Mouse (Mus musculus): Measurements from ENCODE around the gene Phldb1.
A peak's percentile ranks its signal among the peaks of the same experiment; 100 is the strongest.

The Phldb1 gene

DNA sequence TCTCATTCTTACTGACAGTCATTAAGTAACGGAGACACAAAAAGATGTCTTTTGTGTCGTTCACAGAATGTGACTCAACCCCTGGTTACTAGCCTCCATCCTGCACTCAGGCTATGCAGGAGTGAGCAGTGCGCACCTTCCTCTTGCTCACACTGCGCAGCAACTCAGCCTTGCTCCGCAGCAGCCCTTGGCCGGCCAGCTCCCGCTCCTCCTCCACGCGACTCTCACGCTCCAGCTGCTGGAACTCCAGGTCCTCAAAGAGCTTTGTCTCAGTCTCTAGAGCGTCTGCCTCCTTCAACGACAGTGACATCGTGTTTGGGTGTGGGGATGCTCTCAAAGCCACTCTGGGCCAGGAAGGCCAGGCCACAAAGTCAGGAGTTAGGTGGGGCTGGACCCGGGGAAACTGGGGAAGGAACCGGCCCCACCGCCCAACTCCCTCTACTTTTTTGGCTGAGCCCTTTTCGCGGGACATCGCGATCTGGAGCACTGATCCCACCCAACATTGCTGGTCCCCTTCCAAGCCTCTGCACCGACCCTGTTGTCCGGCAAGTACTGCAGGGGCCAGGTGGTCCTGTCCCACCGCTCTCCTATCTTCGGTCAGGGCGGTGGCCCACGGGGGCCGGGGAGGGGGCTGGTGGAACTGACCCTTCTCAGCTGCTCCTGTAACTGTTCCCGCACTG lies 27.1 kb downstream of the Phldb1 start:
- no peaks in the 10 kb centered on the region for H3K27me3 ChIP-seq (ENCODE audit: control insufficient read depth, insufficient read depth, low read length, poor library complexity, severe bottlenecking)
- DNase-seq (ENCODE audit: low read depth, low spot score): no peak

DNA sequence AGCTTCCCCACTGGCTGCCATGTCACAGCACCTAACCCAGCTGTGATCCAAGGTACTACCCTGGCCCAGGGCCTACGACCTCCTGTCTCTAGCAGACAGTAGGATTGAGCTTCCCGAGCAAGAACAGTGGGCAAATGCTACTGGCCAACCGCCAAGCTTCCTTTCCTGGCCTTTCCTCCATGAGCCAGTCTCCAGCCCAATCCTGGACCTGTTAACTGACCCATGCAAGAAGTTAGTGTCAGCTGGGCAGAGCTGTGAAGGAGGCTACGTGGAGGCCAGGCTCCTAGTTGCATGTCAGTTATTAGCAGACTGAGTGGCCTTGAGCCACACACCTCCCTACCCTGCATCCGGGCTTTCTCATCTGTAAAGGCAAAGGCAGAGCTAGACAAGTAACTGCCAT lies 35.3 kb downstream of the Phldb1 start:
- no peaks in the 10 kb centered on the region for H3K36me3 ChIP-seq (ENCODE audit: control insufficient read depth, insufficient read depth, low read length, poor library complexity, severe bottlenecking)
- H3K27me3 ChIP-seq (ENCODE audit: control insufficient read depth, insufficient read depth, low read length, poor library complexity, severe bottlenecking): no peaks in the 10 kb centered on the region
- DNase-seq (ENCODE audit: low read depth, low spot score): no peak

More for the DNA sequence above, 27.1 kb downstream of the Phldb1 start:
- H3K36me3 ChIP-seq (ENCODE audit: control insufficient read depth, insufficient read depth, low read length, poor library complexity, severe bottlenecking): no peaks in the 10 kb centered on the region

DNA sequence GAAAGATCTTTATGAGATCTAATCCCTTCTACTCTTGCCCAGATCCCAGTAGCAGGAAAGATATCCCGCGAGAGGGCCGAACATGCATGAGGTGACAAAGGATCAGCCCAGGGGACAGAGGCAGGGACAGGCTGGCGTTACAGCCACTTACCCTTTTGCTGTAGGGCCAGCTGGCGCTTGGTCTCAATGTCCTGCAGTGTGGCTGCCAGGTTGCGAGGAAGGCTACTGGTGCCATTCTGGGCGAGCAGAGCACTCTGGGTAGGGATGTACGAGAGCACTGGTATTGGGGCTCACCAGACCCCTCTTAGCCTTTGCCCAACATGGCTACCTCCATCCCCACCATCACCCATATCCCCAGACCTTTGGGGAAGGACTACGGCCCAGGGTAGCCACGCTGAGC lies 35.8 kb downstream of the Phldb1 start:
- Histone ChIP-seq H3K36me3 (ENCODE audit: control insufficient read depth, insufficient read depth, low read length, poor library complexity, severe bottlenecking) (no peaks in the 10 kb centered on the region), H3K27me3 (ENCODE audit: control insufficient read depth, insufficient read depth, low read length, poor library complexity, severe bottlenecking) (no peaks in the 10 kb centered on the region)
- no peak for DNase-seq (ENCODE audit: low read depth, low spot score)

DNA sequence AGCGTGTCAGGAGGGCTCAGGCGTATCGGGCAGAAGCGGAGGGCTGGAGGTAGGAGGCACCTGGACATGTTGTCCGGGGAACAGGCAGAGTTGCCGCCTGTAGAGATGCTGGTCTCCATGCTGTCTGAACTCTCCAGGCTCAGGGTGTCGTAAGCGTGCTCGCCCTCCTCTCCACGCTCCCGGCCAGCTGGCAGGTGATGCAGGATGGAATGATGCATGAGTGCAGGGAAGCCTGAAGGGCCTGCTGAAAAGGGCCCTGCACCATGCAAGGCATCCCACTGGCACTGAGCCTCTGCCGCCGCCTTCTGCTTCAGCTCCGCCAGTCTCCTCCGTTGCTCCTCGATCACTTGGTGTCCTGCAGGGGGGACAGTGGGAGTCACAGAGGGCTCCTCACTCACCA lies 37.1 kb downstream of the Phldb1 start:
- H3K36me3 ChIP-seq (ENCODE audit: control insufficient read depth, insufficient read depth, low read length, poor library complexity, severe bottlenecking): no peaks in the 10 kb centered on the region
- no peak for DNase-seq (ENCODE audit: low read depth, low spot score)
- H3K27me3 ChIP-seq (ENCODE audit: control insufficient read depth, insufficient read depth, low read length, poor library complexity, severe bottlenecking): no peaks in the 10 kb centered on the region

DNA sequence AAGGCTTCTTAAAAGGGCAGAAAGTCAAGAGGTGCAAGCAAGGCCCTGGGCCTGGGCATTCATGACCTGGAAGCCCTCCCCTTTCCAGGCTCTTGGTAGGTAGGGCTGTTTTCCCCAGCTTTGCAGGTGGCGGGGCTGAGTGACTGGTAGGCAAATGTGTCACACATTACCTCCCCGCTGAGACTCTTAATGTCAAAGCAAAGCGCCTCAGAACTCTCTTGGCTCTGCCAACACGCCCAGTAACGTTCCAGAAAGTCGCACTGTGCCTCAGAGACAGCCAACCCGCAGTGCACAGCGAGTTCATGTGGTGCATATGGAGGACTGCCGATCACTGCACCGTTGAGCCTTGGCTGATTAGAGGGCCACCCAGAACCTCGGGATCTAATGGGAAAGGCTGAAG lies 41.9 kb downstream of the Phldb1 start:
- Histone ChIP-seq H3K27me3 (ENCODE audit: control insufficient read depth, insufficient read depth, low read length, poor library complexity, severe bottlenecking) (no peaks in the 10 kb centered on the region), H3K36me3 (ENCODE audit: control insufficient read depth, insufficient read depth, low read length, poor library complexity, severe bottlenecking) (no peaks in the 10 kb centered on the region)
- no peak for DNase-seq (ENCODE audit: low read depth, low spot score)

DNA sequence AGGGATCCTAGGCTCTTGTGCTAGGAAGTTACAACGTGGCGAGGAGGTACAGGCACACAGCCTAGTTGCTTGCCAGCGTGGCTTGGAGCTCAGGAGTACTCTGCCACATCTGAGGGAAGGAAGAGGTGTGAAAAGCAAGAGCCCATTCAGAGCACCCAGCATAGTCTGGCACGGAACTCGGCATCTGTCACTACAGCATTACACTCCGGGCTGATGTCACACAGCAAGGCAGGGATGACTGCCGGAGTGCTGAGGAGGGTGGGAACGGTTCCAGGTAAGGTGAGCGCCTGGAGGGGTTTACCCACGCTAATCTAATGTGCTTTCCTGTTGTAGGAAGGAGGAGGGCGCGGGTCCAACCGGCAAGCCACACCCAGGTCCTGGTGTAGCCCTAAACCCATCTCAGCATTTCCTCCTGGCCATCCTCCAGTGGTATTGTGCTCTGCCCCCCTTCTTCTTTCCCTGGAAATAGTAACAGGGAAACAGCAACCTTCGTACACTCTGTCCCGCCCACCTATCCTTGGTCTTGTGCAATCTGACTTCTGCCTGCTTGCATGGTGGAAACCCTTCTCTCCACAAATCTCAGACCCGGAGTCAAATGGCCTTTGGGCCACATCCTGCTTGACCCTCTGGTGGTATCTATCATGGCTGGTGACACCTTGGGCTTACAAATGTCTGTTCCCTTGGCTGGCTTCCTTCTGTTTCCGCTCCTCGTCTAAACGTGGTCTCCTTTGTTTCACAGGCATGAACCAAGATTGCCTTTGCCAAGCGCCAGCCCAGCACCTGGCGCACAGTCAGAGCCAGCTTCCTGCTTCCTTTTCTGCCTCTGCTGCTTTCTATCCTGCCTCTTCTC lies 43.1 kb downstream of the Phldb1 start:
- no peak for DNase-seq (ENCODE audit: low read depth, low spot score)
- Histone ChIP-seq H3K27me3 (ENCODE audit: control insufficient read depth, insufficient read depth, low read length, poor library complexity, severe bottlenecking) (no peaks in the 10 kb centered on the region), H3K36me3 (ENCODE audit: control insufficient read depth, insufficient read depth, low read length, poor library complexity, severe bottlenecking) (no peaks in the 10 kb centered on the region)

DNA sequence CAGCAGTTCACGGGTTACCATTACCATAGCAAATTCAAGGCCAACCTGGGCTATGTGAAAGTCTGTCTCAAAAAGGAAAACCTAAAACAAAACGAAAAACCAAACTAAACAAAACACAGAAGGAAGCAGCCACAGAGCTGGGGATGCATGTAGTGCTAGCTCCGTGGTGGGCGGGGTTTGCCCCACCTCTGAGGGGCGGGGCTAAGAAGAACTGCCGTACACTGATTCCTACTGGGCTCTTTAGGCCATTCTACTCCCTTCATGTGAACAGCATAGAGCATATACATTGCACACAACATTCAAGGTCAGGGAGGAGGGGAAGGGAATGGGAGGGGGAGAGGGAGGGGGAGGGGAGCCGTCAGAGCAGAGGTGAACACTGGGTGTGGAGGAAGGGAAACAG lies 44.4 kb downstream of the Phldb1 start:
- Histone ChIP-seq H3K27me3 (ENCODE audit: control insufficient read depth, insufficient read depth, low read length, poor library complexity, severe bottlenecking) (no peaks in the 10 kb centered on the region), H3K36me3 (ENCODE audit: control insufficient read depth, insufficient read depth, low read length, poor library complexity, severe bottlenecking) (no peaks in the 10 kb centered on the region)
- peak; percentile 67 for DNase-seq (ENCODE audit: low read depth, low spot score)

DNA sequence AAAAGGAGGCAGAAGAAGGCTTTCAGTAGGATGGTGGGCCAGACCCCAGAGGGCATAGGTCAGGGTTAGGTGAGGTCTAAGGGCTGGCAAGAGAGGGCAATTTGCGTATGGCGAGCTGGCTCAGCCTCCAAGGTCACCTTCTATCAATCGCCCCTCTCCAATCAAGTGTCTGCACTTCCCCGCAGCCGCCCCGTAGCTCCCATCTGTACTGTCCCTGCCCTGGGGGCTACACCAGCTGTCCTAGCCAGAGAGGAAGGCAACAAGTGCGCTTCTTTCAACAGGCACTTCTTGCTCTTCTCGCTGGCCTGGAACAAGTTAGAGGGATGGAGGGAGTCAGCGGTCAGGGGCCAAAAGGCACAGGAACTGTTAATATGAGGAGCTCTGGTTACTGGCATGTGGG lies 47.0 kb downstream of the Phldb1 start:
- no peak for DNase-seq (ENCODE audit: low read depth, low spot score)
- H3K27me3 ChIP-seq (ENCODE audit: control insufficient read depth, insufficient read depth, low read length, poor library complexity, severe bottlenecking): no peaks in the 10 kb centered on the region
- H3K36me3 ChIP-seq (ENCODE audit: control insufficient read depth, insufficient read depth, low read length, poor library complexity, severe bottlenecking): no peaks in the 10 kb centered on the region

DNA sequence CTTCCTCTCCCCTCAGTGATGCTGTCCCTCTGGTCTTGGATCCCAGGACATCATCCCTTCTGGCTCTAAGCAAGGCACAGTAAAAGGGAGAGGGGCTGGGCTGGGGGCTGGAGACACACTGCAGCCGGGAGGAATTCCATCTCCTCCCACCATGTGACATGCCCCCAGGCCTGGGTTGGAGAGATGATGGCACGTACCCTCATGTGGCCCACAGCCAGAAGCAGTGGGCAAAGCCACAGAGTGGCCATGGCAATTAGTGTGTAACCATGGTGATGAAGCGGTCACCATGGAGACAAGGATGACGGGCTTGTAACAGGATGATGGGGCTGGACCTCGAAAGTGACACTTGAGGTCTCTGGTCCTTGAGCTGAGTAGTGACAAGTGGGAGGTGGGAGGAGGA lies 48.4 kb downstream of the Phldb1 start:
- H3K27me3 ChIP-seq (ENCODE audit: control insufficient read depth, insufficient read depth, low read length, poor library complexity, severe bottlenecking): no peaks in the 10 kb centered on the region
- H3K36me3 ChIP-seq (ENCODE audit: control insufficient read depth, insufficient read depth, low read length, poor library complexity, severe bottlenecking): no peaks in the 10 kb centered on the region
- DNase-seq (ENCODE audit: low read depth, low spot score): no peak

DNA sequence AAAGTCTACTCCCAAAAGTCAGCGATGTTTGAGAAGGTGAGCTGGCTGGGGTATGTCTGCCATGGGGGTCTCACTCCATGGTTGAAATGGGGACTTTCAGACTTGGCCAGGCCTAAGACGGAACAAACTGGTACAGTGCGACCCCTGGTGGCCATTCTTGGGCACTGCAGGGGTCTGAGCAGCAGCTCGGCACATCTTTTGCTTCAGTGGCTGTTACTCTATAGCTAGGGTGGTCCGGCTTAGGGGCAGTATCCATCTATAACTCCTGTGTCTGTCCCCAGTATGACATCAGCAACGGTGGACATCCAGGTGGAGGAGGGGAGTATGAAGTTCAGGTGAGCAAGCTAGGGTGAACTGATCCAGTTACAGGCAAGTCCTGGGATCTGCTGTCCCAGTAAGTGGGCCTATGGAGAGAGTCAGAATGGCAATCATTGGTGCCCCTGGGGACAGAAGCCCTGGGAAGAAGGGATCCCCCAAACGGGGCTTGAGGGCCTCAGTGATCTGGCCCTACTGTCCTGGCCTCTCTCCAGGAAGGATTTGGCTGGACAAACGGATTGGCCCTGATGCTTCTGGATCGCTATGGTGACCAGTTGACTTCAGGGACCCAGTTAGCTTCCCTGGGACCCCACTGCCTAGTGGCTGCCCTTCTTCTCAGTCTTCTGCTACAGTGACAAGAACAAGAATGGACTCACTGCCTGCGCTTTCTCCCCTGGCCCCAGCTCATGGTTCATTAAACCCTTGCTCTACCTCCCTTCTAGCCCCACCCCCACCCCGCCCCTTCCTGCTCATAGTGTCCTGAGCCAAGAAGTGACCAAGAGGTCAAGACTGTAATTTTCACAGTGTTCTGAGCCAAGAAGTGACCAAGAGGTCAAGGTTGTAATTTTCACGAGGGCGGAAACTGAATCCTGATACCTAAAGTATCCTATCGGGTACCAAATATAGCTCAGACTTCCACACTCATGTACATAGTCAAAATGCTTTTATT lies 49.4 kb downstream of the Phldb1 start:
- H3K27me3 ChIP-seq (ENCODE audit: control insufficient read depth, insufficient read depth, low read length, poor library complexity, severe bottlenecking): no peaks in the 10 kb centered on the region
- peak; percentile 83 for DNase-seq (ENCODE audit: low read depth, low spot score)

DNA sequence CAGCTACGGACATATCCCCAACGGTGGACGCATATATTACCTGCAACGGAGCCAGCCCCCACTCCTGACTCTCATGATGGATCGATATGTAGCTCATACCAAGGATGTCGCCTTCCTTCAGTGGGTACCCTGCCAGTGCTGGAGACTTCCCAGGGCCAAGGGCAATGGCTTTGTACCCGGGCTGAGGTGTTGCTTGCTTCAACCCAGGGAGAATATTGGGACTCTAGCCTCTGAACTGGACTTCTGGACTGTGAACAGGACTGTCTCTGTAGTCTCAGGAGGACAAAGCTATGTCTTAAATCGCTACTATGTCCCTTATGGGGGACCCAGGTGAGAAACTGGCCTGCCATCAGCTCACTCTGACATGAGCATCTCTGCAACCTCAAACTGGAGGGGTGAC lies 52.0 kb downstream of the Phldb1 start:
- Histone ChIP-seq H3K27me3 (ENCODE audit: control insufficient read depth, insufficient read depth, low read length, poor library complexity, severe bottlenecking) (no peaks in the 10 kb centered on the region), H3K36me3 (ENCODE audit: control insufficient read depth, insufficient read depth, low read length, poor library complexity, severe bottlenecking) (no peaks in the 10 kb centered on the region)
- DNase-seq (ENCODE audit: low read depth, low spot score): no peak

More for the DNA sequence above, 49.4 kb downstream of the Phldb1 start:
- no peaks in the 10 kb centered on the region for H3K36me3 ChIP-seq (ENCODE audit: control insufficient read depth, insufficient read depth, low read length, poor library complexity, severe bottlenecking)

DNA sequence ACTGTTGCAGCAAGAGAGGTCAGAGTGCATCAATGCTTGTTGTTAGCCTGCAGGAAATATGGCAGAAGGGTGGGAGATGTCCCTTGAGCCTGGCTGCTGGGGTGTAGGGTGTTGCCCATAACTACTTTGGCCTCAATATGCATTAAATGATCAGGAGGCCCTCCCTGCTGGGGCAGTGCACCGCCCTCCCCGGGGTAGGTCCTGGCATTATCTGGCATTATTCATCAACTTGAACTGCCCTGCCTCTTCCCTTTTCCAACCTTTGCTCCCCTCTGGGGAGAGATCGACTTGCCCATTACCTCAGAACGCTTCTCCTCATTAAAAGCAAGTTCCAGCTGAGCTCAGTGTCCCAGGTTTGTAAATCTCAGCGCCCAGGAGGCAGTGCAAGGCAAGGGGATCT lies 55.4 kb downstream of the Phldb1 start:
- Histone ChIP-seq H3K36me3 (ENCODE audit: control insufficient read depth, insufficient read depth, low read length, poor library complexity, severe bottlenecking) (no peaks in the 10 kb centered on the region), H3K27me3 (ENCODE audit: control insufficient read depth, insufficient read depth, low read length, poor library complexity, severe bottlenecking) (no peaks in the 10 kb centered on the region)
- no peak for DNase-seq (ENCODE audit: low read depth, low spot score)

DNA sequence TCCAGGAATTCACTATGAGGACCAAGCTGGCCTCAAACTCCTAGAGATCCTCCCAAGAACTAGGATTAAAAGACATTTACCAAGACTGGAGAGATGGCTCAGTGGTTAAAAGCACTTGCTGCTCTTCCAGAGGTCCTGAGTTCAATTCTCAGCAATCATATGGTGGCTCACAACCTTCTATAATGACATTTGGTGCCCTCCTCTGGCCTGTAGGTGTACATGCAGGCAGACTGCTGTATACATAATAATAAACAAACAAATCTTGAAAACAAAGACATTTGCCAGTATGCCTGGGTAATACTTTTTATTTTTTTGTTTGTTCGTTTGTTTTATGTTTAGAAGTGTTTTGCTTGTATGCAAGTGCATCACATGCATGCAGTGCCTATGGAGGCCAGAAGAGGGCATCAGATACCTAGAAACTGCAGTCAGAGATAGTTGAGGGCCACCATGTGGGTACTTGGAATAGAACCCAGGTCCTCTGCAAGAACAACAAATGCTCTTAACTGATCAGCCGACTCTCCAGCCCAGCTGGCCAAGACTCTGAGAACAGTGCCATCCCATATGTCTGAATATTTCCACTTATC lies 56.6 kb downstream of the Phldb1 start:
- Histone ChIP-seq H3K27me3 (ENCODE audit: control insufficient read depth, insufficient read depth, low read length, poor library complexity, severe bottlenecking) (no peaks in the 10 kb centered on the region), H3K36me3 (ENCODE audit: control insufficient read depth, insufficient read depth, low read length, poor library complexity, severe bottlenecking) (no peaks in the 10 kb centered on the region)
- DNase-seq (ENCODE audit: low read depth, low spot score): peak; percentile 43

DNA sequence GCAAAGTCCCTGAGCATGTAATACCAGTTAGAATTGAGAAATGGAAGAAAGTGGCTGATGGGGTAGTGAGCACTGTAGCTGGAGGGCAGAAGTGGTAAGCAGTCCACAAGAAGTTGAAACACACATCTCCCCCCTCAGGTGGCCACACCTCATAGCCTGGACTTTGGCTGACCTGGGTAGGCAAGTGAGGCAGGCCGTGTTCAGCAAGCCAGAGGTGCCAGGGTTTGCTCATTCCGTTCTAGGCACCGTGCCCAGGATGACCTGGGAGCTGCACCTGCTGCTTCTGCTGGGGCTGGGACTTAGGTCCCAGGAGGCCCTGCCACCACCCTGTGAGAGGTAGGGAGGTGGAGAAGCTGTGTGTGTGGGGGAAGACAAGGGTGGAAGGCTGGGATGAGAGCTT lies 62.0 kb downstream of the Phldb1 start, which contains the start of gene Treh:
Gene Treh (plus strand): TSS at position 229 of the 400 bp plus-strand sequence.
- Histone ChIP-seq H3K36me3 (ENCODE audit: control insufficient read depth, insufficient read depth, low read length, poor library complexity, severe bottlenecking) (no peaks in the 10 kb centered on the region), H3K27me3 (ENCODE audit: control insufficient read depth, insufficient read depth, low read length, poor library complexity, severe bottlenecking) (no peaks in the 10 kb centered on the region)
- no peak for DNase-seq (ENCODE audit: low read depth, low spot score)
